Mouse (Mus musculus): ENCODE results near the gene Mgst1. TPM values are rescaled to one million over a fixed set of nuclear protein-coding genes. Genes with fewer than 3 reads are reported as not detected.
A peak's percentile ranks its signal among the peaks of the same experiment; 100 is the strongest.

Mgst1 gene
- total RNA-seq (2021): 834 and 1,057 TPM in 2 replicates
- long read RNA-seq, experiment 1, transcript Mgst1-201 (4 exons, 1,167 nt): major isoform, 1,356 of 1,472 reads
- long read RNA-seq, experiment 1, transcript Mgst1-205 (5 exons, 913 nt): minor isoform, 12 of 1,472 reads
- long read RNA-seq, experiment 1, partial matches to known transcripts: 89 of 1,472 reads
- long read RNA-seq, experiment 1, other reads (novel, unspliced or antisense): 11 of 1,472 reads
- long read RNA-seq, experiment 2, transcript Mgst1-201 (4 exons, 1,167 nt): major isoform, 996 of 1,108 reads
- long read RNA-seq, experiment 2, transcript Mgst1-205 (5 exons, 913 nt): minor isoform, 8 of 1,108 reads
- long read RNA-seq, experiment 2, partial matches to known transcripts: 95 of 1,108 reads
- long read RNA-seq, experiment 2, other reads (novel, unspliced or antisense): 7 of 1,108 reads

- DNase-seq: peak; percentile 71
These were observed at the start of gene Mgst1 for GRCm38 (mm10) chr6:138139930-138140329. Gene Mgst1 (plus strand): TSS chr6:138140316.

GRCm38 (mm10) chr6:138092432-138092831 lies 47.7 kb upstream of the Mgst1 start:
- DNase-seq: no peak

DNA sequence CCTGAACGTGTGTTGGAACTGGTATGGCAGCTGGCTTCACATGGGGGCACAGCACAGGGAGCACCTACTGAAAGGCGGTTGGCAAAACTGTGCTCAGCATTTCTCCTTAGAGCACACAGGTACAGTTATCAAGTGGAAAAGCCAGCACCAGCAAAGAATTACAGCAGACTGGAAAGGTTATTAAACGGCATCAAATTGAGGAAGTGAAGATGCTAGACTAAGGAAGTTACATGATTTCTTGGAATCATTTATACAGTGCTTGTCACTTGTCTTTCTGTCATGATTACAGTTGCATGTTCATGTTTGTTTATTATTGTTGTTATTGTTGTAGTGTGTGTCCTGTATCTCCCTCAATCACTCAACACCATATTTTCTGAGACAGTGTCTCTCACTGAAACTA lies 45.1 kb upstream of the Mgst1 start:
- DNase-seq: no peak

DNA sequence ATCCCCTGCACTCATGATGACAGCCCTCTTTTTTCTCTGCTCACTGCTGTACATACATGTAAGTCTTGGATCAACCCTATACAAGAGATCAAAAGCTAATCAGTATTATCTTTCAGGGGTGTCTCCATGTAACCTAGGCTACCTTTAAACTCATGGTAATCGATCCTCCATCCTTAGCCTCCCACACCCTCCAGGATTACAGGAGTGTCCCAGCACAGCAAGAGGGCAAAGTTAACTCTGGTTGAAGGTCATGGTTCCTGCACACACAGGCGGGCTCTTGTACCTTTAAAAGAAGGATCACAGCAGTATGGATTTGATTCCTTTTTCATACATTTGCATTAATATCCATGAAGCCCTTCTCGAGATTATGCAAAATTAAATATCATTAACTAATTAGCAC lies 40.5 kb upstream of the Mgst1 start:
- DNase-seq: no peak

- no peak for DNase-seq
These were observed 38.3 kb upstream of the Mgst1 start for GRCm38 (mm10) chr6:138101843-138102242.

- DNase-seq: no peak
These were observed 37.2 kb upstream of the Mgst1 start for GRCm38 (mm10) chr6:138102940-138103339.

DNA sequence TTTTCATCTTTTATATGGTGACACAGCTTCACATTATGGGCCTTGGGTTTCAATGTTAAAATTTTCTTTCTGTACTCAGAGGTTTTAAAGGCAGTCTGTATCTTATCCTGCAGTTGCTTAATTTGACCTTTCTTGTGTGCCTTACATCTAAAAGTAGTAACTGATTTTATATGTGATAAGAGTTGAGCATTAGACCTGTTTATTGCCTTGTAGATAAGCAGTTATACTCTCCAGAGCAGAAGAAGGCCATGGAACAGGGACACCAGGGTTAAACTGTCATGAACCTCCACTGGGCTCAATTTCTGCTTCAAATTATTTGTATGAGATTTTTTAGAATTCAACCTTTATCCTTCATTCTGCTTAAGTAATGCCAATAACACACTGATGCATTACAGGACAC lies 35.6 kb upstream of the Mgst1 start:
- no peak for DNase-seq

DNA sequence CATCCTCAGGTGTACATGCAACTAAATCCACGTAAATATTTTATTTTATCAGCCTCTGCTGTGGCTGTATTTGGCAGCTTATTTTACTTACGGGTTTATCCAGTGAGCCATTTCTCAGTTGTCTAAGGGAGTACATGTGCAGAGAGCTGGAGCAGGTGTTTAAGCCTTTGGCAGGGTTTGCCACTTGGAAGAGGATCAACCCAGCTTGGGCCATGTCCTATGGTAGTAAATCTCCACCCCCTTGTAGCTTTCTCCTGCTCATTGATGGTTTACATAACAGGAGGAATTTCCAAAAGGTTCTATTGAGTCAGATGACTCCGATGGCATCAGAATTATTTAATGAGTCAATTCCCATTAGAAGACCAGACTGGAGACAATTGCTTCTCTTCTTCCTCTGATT lies 22.6 kb upstream of the Mgst1 start:
- no peak for DNase-seq

GRCm38 (mm10) chr6:138128392-138129335 lies 11.5 kb upstream of the Mgst1 start:
- no peak for DNase-seq

DNA sequence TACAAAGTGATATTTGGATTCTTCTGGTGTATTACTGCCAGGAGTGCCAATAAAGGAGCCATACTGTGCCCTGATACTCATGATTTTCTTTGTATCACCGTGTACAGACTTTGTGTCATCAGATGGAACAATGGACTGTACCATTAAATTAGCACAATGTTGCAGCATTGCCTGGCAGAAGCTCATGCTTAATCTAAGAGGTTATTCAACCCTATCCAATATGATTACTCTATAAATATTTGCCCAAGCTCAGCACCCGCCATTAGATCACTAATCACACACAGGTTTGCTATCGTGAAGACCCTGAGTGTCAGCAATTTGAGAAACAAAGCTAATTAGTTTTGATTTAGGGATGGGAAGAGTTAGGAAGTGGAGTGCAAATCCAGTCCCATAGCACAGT lies 9.6 kb upstream of the Mgst1 start:
- DNase-seq: no peak

- peak; percentile 89 for DNase-seq
These were observed 220 bp downstream of the Mgst1 start for GRCm38 (mm10) chr6:138140336-138140735.

DNA sequence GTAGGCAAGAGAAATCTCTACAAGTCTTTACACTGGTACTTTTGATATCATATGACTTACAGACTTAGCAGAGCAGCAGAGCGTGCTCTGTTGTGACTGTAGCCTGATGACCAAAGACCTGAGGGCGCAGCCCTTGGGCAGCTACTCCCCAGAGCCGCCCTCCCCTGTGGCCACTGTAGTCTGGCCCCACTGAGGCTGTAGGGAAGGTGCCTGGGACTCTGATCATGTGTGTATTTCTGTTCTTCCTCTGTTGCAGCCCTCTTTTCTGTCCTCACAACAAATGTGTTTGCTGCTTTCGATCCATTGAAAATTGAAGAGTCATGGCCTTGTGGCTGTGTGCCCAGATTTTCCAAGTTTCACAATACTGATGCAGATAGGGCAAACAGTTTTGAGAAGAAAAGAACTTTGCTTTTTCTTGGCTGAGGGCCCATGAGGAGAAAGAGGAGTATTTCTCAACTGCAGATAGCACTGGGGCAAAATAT lies 1.0 kb downstream of the Mgst1 start:
- DNase-seq: peak; percentile 92

- DNase-seq: no peak
These were observed 2.5 kb downstream of the Mgst1 start for GRCm38 (mm10) chr6:138142604-138143003.

DNA sequence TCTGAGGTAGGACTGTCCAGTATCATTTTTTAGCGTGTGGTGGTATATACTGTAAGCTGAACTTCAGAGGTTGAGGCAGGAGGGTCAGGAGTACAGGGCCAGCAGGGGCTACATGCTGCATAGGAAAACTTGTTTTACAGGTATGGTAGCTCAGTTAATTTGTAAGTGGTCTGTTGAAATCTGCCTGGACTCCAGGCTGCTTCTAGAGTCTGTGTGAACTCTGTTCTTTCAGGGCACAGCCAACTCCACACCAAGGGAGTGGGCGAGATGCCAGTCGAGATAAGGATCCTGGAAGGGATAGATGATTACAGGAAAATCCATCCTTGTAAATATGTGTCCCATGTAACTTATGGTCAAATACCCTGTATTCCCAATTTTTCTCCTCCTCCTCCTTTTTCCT lies 3.3 kb downstream of the Mgst1 start:
- peak; percentile 70 for DNase-seq

DNA sequence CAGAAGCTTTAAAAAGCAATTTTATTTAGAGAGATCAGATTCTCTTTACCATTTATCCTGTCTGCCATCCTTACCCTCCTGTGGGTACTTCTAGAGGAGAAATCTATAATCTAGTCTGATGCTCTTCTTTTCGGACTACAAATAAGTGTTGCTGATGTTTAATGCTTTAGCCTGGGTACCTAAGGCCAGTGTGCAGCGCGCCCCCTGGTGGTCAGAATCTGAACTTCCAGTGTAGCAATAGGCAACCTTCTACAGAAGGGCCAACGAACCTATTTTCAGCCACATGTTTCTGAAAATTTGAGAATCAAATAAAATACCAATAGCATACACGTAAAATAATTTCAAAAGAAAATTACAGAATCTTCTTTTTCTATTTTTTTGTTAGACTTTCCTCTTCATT lies 13.0 kb downstream of the Mgst1 start:
- DNase-seq: peak; percentile 88

DNA sequence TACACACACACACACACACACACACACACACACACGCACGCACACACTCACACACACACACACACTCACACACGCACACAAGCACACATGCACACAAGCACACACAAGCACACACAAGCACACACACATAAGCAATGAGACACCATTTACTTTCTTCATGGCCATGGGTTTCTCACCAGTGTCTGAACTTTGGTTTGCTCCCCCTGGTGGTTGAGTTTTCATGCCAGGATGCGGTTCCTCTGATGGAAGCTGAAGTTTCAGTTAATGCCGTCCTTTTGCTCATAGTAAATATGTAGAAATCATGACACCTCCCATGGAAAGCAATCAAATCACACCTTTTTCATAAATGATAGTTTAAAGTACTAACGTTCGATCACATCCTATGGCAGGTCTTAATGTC lies 23.8 kb downstream of the Mgst1 start:
- peak; percentile 70 for DNase-seq

- DNase-seq: peak; percentile 17
These were observed 31.5 kb downstream of the Mgst1 start for GRCm38 (mm10) chr6:138171480-138172224.

Other genes with a start within 250 kb of the Mgst1 start
- gene Slc15a5, start 60.4 kb upstream of the Mgst1 start, total RNA-seq (2021): not detected in 2 replicates

Measured in adrenal gland, postnatal 14 days (tissue).